Mouse (Mus musculus) testis, adult 2 months (tissue): ENCODE measurements around the gene Sdhaf3. TPM values are rescaled to one million over a fixed set of nuclear protein-coding genes. Genes with fewer than 3 reads are reported as not detected.

Source experiments
- H3K27ac ChIP-seq: fragments of 200-500 bp; 2 replicates; pipeline ENCODE4 v1.5.1; 2012; ENCODE audit warnings: low read depth, low read length; ENCODE audit not compliant: control insufficient read depth, insufficient read depth
- H3K27me3 ChIP-seq: fragments of 200-500 bp; 2 replicates; pipeline ENCODE4 v1.6.1; 2012; ENCODE audit warnings: mild to moderate bottlenecking, low read length, moderate library complexity; ENCODE audit not compliant: control insufficient read depth, insufficient read depth
- H3K36me3 ChIP-seq: fragments of 200-500 bp; 2 replicates; pipeline ENCODE4 v1.6.1; 2012; ENCODE audit warnings: mild to moderate bottlenecking, low read length; ENCODE audit not compliant: control insufficient read depth, insufficient read depth
- H3K4me1 ChIP-seq: fragments of 200-500 bp; 2 replicates; pipeline ENCODE4 v1.6.1; 2012; ENCODE audit warnings: low read length; ENCODE audit not compliant: control insufficient read depth, insufficient read depth
- H3K4me3 ChIP-seq: fragments of 200-500 bp; 2 replicates; pipeline ENCODE4 v1.5.1; 2012; ENCODE audit warnings: low read depth, mild to moderate bottlenecking, low read length, moderate library complexity, mixed read lengths; ENCODE audit not compliant: control insufficient read depth
- CTCF ChIP-seq: fragments of 200-500 bp; IDR thresholded peaks from 2 replicates; pipeline ENCODE4 v1.5.1; 2012; ENCODE audit warnings: low read depth, mild to moderate bottlenecking, inconsistent platforms, low read length, moderate library complexity; ENCODE audit not compliant: control insufficient read depth, insufficient read depth, insufficient replicate concordance
- POLR2A ChIP-seq: fragments of 200-500 bp; IDR thresholded peaks from 2 replicates; pipeline ENCODE4 v1.6.1; 2012; ENCODE audit warnings: low read depth, mild to moderate bottlenecking, inconsistent platforms, low read length, moderate library complexity; ENCODE audit not compliant: control insufficient read depth
- polyA plus RNA-seq: library from polyadenylated mRNA; depleted of rRNA; stranded (reverse); fragments of >200 nt; gene quantifications from 2 replicates; pipeline ENCODE4 v1.2.3, GENCODE M21; 2012

The Sdhaf3 gene
- polyA plus RNA-seq, 1 experiment: 0.95 TPM

DNA sequence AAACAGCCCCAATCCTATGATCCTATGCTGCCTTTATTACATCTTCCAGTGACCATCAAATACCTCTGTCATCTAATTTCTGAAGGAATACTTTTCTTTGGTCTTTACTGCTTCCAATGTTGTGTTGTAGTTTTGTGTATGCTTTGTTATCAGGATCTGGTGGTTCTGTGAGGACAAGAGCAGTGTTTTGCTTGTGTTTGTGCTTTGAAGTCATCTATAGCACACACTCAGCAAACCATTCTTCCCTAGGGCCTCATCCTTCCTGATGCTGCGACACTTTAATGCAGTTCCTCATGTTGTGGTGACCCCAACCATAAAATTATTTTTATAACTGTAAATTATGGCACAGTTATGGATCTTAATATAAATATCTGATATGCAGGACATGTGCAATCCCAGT is 42.2 kb downstream of the Sdhaf3 start:
- H3K27ac ChIP-seq: no peak overlapping the region
- TF ChIP-seq POLR2A (no peak), CTCF (no peak)
- no peaks in the 10 kb centered on the region for H3K27me3 ChIP-seq
- no peaks in the 10 kb centered on the region for H3K36me3 ChIP-seq
- H3K4me1 ChIP-seq: no peaks in the 10 kb centered on the region
- no peak overlapping the region for H3K4me3 ChIP-seq

DNA sequence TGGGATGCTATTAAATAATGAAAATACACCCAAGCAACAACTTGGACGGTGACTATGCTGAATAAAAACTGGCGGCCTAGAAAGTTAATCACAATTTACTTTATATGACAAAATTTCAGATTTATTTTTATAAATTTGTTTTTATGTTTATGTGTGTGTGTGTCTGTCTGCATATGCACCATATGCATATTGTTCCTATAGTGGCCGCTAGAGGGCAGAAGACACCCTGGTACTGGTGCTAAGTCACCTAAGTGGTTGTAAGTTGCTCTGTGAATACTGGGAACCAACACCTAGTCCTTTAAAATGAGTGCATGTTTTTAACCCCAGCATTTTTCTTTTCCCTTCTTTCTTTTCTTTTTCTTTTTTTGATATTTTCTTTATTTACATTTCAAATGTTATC is 43.2 kb downstream of the Sdhaf3 start:
- H3K27me3 ChIP-seq: no peaks in the 10 kb centered on the region
- H3K4me1 ChIP-seq: no peaks in the 10 kb centered on the region
- no peaks in the 10 kb centered on the region for H3K36me3 ChIP-seq
- TF ChIP-seq CTCF (no peak), POLR2A (no peak)
- H3K4me3 ChIP-seq: no peak overlapping the region
- H3K27ac ChIP-seq: no peak overlapping the region

DNA sequence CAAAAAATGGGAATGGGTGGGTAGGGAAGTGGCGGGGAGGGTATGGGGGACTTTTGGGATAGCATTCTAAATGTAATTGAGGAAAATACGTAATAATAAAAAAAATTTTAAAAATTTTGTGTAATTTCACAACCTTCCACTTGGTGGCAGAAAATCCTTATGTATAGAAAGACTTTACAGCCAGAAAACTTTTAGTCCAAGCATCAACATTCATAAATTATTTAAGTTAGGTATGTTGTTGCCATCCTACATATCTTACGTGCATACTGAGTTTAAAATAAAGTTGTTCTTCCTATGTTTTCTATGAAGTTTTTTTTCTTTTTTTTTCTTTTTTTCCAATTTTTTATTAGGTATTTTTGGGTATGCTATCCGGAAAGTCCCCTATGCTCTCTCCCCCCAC is 47.3 kb downstream of the Sdhaf3 start:
- Histone ChIP-seq H3K27ac (no peak overlapping the region), H3K27me3 (no peaks in the 10 kb centered on the region), H3K4me1 (no peaks in the 10 kb centered on the region), H3K36me3 (no peaks in the 10 kb centered on the region), H3K4me3 (no peak overlapping the region)
- TF ChIP-seq CTCF: no peak
- no peak for TF ChIP-seq POLR2A

DNA sequence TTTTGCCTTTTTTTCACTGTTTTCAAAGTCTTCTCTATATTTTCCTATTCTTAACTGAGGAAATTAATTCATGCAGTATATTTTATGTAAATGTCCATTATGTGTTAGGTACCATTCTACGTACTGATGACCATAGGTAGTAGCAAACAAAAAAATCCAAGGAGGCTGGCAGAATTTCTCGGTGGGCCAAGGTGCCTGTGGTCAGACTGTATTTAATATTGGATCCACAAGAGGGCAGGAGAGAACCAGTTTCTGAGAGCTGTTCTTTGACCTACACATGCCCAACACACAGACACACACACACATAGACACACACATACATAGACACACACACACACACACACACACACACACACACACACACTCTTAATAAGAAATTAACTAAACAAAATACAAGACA is 48.2 kb downstream of the Sdhaf3 start:
- Histone ChIP-seq H3K36me3 (no peaks in the 10 kb centered on the region), H3K4me3 (no peak overlapping the region), H3K27ac (no peak overlapping the region), H3K4me1 (no peaks in the 10 kb centered on the region), H3K27me3 (no peaks in the 10 kb centered on the region)
- no peak for TF ChIP-seq POLR2A
- TF ChIP-seq CTCF: no peak

DNA sequence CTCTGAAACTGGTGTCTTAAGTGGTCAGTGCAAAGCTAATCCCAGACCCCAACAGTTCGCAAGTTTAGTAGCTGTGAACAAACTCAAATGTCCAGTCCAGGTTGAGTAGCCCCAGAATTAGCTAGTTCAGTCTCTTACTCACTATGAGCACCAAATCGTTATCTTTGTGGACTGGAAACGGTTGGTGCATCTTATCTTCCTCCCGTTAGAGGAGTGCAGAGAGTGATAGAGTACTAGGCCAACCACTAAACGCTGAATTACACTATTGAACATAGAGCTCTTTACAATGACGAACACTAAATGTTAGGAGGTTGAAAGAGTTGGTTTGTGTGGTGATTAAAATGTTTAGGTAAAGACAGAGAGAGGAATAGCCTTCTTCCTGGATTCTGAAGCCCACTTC is 82.3 kb downstream of the Sdhaf3 start:
- Histone ChIP-seq H3K27ac (no peak overlapping the region), H3K4me1 (no peaks in the 10 kb centered on the region), H3K27me3 (no peaks in the 10 kb centered on the region), H3K4me3 (no peak overlapping the region), H3K36me3 (no peaks in the 10 kb centered on the region)
- TF ChIP-seq POLR2A: no peak
- TF ChIP-seq CTCF: no peak

DNA sequence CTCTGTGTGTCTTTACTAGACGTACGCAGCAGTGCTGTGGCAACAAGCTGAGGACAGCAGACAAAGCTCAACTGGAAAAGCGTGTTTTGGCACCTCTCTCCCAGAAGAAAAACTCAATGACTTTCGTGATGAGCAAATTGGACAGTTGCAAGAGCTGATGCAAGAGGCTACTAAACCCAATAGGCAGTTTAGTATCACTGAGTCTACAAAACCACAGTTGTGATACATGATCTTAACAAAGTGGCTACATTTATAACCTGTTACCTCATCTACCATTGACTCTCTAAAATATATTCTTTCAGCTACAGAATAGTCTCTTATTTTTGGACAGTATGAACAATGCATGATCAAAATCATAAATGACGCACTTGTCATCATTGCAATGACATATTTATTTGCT is 83.0 kb downstream of the Sdhaf3 start:
- Histone ChIP-seq H3K27ac (no peak overlapping the region), H3K27me3 (no peaks in the 10 kb centered on the region), H3K36me3 (no peaks in the 10 kb centered on the region), H3K4me3 (no peak overlapping the region), H3K4me1 (no peaks in the 10 kb centered on the region)
- TF ChIP-seq CTCF (no peak), POLR2A (no peak)

DNA sequence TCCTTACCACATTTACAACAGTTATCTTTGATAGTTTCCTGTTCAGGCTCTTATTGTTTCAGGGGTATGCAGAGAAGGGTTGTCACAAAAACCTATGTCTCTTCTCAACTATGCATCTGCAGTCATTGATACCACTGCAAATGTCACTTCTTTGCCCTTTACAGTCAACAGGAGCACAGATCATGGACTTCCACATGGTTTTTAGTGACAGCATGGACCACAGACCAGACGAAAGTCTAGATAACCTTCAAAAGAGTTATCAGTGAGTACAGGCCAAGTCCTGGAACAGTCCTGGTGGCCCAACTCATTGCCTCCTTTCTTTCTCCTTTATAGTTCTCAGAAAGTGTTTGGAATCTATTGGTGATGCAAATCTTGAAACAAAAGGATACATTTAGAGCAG is 86.1 kb downstream of the Sdhaf3 start:
- Histone ChIP-seq H3K27ac (no peak overlapping the region), H3K4me1 (no peaks in the 10 kb centered on the region), H3K4me3 (no peak overlapping the region), H3K27me3 (no peaks in the 10 kb centered on the region), H3K36me3 (no peaks in the 10 kb centered on the region)
- TF ChIP-seq POLR2A: no peak
- TF ChIP-seq CTCF: no peak

DNA sequence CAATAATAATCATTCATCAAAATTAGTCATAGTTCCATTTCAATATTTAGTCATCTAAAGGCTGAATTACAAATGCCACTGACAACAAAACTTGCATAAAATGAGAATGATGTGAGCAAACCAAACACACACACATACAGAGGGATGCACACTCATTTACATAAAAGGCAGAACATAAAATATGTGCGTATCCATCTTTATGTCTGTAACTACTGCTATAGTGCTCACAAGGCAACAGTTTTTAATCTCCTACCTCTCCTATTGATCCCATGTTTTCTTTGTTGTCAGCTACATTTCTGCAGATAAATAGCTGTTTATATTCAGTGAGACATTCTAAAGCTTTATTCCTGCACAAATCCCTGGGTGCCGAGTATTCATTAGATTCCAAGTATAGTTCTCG is 107.0 kb downstream of the Sdhaf3 start:
- H3K27me3 ChIP-seq: no peaks in the 10 kb centered on the region
- no peak overlapping the region for H3K27ac ChIP-seq
- no peak for TF ChIP-seq POLR2A
- TF ChIP-seq CTCF: no peak

More for the DNA sequence above, 107.0 kb downstream of the Sdhaf3 start:
- Histone ChIP-seq H3K4me3 (no peak overlapping the region), H3K4me1 (no peaks in the 10 kb centered on the region), H3K36me3 (no peaks in the 10 kb centered on the region)
